Mouse (Mus musculus) adrenal gland, postnatal 4 days (tissue): ENCODE data around the gene Aldh1a2. TPM values are rescaled to one million over a fixed set of nuclear protein-coding genes. Genes with fewer than 3 reads are reported as not detected.

Experiments
- total RNA-seq, 2 experiments: library from RNA; stranded (reverse); gene quantifications; 2 replicates each; pipeline ENCODE4 v1.2.3; 2021

Gene Aldh1a2
- total RNA-seq, 2 experiments from 2014 or later, result 49.7 to 64.0 TPM

Other genes starting within 250 kb of the Aldh1a2 start
- 10 to 100 TPM in 1 of 2 experiments, 1 to 10 TPM in 1; 1.0 to 15.7 TPM for gene Aqp9, start 47.1 kb upstream of the Aldh1a2 start, total RNA-seq